Mouse (Mus musculus) MEL (cell line): Measurements from ENCODE around the gene Tha1.

Experiments used
- EP300 ChIP-seq, 2 experiments: IDR thresholded peaks; 2 replicates each; pipeline ENCODE4 v1.6.1; 2011; ENCODE audit warnings: improper control_type of control experiment in 2 of 2, low read length in 2 of 2, low read depth in 1 of 2, mild to moderate bottlenecking in 1 of 2
- MYC ChIP-seq: IDR thresholded peaks from 2 replicates; pipeline ENCODE4 v1.6.1; 2011; ENCODE audit warnings: low read depth, mild to moderate bottlenecking, low read length, improper control_type of control experiment, moderate library complexity
- NELFE ChIP-seq: IDR thresholded peaks from 2 replicates; pipeline ENCODE4 v1.6.1; 2011; ENCODE audit warnings: low read depth, low read length, improper control_type of control experiment
- UBTF ChIP-seq: IDR thresholded peaks from 2 replicates; pipeline ENCODE4 v1.6.1; 2012; ENCODE audit warnings: low read depth, mild to moderate bottlenecking, inconsistent platforms, low read length, improper control_type of control experiment, moderate library complexity, borderline replicate concordance; ENCODE audit not compliant: insufficient read depth
- ZMIZ1 ChIP-seq: IDR thresholded peaks from 2 replicates; pipeline ENCODE4 v1.6.1; 2012; ENCODE audit warnings: low read depth, mild to moderate bottlenecking, inconsistent platforms, low read length, improper control_type of control experiment, moderate library complexity

DNA sequence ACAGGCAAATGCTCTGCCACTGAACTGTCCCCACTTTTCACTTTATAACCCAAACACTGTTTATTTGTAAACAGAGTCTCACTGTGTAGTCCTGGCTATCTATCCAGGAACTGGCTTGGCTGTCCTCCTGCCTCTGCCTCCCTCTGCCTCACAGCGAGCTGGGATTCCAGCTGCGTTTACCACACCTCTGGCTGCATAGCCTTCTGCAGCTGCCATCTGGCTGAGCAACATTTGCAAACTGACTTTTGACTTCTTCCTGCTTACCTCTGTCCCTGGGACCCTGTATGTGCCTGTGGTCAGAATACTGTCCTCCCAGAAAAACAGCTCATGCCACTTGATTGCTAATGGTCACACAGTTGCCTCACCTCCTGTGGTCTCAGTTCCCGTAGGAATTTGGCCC, 45.9 kb downstream of the Tha1 start:
- no peak for TF ChIP-seq UBTF
- no peak for TF ChIP-seq ZMIZ1
- no peak for TF ChIP-seq EP300 (IDR thresholded peaks at IDR 0.05; ENCODE audit: low read depth in 1 of 2, low read length in 2 of 2)
- TF ChIP-seq MYC: no peak
- TF ChIP-seq NELFE: no peak
